Mouse (Mus musculus) v-Abl transformed pro-B cells (cell line): Measurements from ENCODE around the gene Speer4f1.
"Not testable (repeated sequence)": the region's sequence is repeated elsewhere in the genome, so short reads cannot be mapped to it uniquely, and the experiment has no call there.

ENCODE experiments used
- in situ Hi-C, 2 experiments: fragments of 400-800 bp; cut with MboI; formaldehyde crosslinking; loops; one replicate each; pipeline ENCODE4 v1.15.1; 2025; ENCODE audit not compliant: unreplicated experiment in 2 of 2

Gene Speer4f1

DNA sequence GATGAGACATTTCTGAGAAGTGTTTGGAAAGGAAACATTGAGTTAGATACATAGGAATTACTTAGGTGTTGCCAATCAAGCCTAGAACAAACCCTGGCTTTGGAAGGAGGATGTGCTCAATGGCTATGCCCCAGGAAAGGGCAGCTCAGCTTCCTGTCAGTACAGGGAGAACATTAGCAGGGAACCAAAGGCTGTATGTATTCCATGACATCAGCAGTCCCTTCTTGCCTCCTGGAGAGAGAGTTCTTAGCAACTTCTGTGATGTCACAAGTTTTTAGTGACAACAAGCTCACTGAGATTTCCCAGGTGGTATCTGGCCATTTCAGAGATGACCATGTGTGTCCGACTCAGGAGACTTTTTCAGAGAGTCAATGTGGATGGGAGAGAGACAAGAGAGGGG, at the start of gene Speer4f1:
Gene Speer4f1 (plus strand): TSS at position 301 of the 400 bp plus-strand sequence.
- in situ Hi-C loops: not testable (repeated sequence)

DNA sequence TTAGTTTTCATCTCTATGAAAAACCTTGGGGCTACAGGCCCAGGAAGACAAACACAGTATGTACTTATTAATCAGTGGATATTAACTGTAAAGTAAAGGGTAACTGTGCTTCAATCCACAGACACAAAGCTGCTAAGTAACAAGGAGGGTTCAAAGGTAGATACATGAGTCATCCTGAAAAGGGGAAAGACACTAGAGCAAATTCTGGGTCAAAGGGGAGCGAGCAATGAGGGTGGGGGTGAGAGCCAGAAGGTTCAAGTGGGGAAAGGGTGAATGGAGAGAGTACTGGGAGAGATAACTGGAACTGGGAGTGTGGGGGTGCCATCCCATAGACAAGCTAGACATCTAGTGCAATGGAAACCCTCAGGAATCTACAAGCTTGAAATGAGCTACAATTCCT, 49.0 kb upstream of the Speer4f1 start:
- in situ Hi-C loops: no loop called here

DNA sequence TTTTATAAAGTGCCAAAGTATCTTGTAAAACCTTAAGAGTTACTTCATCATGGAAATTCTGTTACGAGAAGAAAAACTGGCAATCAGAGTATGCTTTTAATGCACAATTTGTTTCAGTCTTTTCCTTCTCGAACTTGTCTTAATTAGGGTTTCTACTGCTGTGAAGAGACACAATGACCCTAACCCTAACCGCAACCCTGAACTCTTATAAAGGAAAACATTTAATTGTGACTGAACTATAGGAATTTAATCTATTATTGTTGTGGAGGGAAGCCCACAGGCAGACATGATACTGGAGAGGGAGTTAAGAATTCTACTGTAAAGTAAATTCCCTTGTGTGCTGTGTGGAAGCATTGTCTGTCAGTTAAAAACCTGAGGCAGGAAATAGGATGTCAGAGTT, 41.2 kb upstream of the Speer4f1 start:
- in situ Hi-C loops: no loop called here

DNA sequence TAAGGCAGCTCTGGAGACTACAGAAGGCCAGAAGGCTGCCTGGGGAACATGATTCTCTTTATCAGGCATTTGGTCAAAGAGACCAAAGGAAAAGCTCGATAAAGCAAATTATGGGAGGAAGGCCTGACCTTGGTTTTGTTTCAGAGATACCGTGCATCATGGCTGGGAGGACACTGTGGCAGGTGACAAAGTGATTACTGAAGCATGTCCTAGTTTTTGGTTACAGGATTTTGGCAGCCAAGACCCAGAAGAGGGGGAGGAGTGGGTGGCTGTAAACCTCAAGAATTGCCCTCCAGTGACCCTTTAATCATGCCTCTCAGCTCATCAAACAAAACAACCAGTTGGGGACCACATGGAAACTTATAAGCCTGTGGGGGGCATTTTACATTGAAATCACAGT, 39.7 kb upstream of the Speer4f1 start:
- in situ Hi-C loops: no loop called here

DNA sequence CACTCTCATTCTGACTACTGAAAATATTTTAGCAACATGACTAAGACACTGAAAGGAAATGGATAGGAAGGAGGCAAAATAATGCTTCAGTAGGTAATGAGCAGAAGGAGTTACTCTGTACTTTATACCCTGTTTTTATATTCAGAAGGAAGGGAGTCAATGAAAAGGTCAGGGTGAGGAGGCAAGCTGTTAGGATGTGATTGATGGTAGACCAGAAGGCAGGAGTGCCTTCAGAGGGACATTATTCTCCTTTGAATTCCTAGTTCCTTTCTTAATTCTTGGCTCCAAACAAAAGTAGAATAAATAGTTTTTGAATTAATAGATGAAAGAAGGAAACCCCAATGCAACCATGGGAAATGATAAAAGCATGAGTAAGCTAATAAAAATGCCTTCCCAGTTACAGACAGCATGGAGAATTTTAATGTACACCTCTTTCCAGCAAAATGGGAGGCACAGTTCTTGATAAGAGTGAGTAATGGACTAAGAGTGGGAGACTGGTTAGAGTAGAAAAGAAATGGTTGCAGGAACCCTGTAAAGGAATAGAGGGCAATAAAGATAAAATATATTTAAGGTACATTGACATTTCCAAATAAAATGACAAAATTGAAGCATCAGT, 36.3 kb upstream of the Speer4f1 start:
- in situ Hi-C loops: no loop called here

DNA sequence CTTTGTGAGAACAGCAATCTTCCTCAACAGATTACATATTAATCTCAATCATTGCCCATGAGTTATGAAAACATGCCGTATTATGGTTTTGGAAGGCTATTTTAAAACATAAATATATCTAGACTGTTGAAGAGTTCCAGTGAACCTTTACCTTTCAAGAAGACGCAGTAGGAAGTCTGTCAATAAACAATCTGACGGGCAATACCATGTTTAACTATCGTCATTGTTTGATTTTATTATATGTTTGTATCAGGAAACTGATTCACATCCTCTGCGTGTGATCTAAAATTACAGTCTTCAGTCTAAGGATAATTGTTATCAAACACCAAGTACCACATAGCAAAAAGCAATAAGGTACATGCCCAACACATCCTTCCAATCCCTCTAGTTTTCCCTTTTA, 21.8 kb upstream of the Speer4f1 start:
- in situ Hi-C loops: no loop called here

DNA sequence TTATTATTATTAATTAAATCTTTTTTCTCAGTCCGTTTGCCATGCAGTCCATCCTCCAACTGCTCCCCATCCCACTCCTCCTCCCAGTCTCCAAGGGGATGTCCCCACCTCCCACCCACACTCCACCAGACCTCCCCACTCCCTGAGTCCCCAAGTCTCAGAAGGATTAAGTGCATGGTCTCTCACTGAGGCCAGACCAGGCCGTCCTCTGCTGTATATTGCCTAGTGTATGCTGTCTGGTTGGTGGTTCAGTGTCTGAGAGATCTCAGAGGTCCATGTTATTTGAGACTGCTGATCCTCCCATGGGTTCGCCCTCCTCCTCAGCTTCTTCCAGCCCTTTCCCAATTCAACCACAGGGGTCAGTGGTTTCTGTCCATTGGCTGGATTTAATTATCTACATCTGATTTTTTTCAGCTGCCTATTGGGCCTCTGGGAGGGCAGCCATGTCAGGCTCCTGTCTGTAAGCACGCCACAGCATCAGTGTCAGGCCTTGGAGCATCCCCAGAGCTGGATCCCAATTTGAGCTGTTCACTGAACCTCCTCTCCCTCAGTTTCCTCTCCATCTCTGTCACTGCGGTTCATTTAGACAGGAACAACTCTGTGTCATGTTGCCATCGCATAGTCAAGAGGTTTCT, 20.8 kb upstream of the Speer4f1 start:
- in situ Hi-C loops: no loop called here

DNA sequence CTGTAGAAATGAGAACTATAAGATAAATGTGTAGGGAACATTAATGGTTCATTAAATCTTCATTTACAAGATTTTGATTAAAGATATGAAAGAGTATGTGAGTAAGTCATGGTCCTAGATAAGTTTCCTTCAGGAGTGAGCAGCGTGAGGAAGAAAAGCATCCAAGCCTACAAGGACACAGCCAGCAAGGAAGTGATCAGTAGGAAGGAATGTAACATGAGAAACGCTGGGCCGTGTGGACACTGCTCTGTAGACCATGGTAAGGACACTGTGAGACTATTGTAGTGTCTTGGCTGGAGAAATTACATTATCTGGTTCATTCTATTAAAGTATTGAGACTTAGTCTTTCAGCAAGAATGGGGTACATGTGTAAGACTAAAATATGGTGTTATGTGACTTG, 19.2 kb upstream of the Speer4f1 start:
- in situ Hi-C loops: no loop called here

DNA sequence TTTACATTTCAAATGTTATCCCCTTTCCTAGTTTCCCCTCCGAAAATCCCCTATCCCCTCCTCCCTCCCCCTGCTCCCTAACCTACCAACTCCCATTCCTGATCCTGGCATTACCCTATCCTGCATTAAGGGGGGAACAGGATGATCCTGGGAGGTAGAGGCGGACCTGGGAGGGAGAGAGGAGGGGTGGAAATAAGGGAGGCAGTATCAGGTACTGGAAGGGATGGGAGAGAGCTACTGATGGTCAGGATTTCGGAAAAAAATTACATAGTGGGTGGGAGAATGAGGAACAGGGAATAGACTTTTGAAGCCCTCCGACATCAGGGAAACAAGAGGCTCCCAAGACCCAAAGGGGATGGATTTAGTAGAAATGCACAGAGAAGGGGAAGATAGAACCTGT, 7.8 kb upstream of the Speer4f1 start:
- in situ Hi-C loops: not testable (repeated sequence)

DNA sequence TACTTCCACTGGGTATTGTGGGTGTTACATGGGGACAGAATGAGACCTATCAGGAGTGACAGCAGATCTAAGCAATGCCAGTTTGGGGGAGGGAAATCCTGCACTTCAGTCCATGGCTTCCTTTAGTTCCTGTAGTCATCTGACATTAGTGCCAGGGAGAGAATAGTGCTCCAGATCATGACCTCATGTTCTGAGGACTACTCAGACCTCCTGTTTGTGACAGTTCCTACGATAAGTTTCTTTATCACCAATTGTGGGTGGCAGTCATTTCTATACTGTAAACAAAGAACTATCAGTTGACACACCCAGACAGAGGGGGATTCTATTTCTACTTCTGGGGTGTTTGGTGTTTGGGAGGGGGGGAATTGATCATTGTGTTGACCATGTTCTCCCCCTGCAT, 578 bp downstream of the Speer4f1 start:
- in situ Hi-C loops: no loop called here

DNA sequence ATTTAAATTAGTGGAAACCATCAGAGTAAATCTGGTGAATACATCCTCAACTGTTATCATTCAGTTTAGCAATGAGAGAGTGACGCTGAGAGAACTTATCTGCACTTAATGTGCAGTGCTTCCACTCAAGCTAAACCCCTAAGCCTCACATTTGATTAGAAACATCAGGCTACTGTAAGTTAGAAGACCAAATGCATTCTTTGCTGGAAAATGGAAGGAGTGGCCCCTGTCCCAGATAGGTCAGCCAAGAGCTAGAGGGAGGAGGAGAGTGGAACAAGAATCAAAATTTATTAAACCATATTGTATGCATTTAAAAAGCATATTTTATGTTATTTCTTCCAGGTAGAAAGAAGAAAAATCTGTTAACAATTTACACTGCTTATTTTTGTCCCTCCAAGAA, 14.0 kb downstream of the Speer4f1 start:
- in situ Hi-C loops: no loop called here

DNA sequence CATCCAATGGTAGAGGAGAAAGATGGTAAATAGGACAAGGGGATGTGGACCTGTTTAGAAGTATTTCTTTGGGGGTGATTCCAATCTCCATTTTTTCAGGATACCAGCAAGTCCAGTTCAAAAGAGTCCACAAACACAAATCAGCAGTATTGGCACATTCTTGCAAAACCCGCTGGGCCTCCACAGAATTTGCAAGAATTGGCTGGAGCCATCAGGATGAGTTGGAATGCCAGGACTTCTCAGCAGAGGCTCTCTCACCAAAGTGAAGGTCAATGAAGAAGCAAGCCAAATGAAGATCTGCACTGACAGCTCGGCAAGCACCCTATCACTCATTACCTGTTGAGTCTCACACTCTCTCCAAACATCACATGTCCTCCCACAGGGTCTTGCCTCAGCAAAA, 19.7 kb downstream of the Speer4f1 start:
- in situ Hi-C loops: no loop called here

DNA sequence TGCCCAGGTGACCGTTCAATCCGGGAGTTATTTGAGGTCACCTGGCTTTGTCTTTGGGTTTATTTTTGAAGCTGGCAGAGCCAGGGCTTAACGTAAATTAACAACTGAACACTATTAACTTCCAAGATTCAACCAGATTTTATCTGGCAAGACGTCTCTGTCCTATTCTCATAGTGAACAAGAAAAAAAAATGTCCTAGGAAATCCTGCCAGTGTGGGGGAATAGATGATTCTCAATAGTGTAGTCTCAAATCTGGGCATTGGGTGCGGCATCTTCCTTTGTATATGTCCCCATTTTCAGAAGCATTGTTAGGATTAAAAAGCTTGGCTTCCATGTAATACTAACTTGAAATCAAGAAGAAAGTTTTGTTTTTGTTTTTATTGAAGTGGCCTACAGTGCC, 20.8 kb downstream of the Speer4f1 start:
- in situ Hi-C loops: no loop called here

DNA sequence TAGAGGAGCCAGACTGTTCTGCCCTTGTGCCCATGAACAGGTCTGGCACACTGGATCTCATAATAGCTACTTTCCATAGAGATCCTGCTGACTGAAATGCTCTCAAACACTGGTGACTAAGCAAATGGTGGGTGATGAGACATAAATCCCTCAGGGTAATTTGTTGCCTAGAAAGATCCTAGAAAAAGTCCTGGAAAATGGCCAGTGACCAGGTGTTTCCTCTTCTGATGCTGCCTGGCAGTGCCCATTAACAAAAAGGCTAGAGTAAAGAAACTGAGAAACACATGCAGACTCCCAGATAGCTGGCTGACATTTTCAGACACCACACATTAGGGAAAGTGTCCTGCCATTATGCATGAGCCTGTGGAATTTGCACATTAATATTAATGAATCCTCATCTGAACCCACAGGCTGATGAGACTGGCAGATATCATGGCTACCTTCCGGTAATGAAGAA, 24.0 kb downstream of the Speer4f1 start:
- in situ Hi-C loops: no loop called here

DNA sequence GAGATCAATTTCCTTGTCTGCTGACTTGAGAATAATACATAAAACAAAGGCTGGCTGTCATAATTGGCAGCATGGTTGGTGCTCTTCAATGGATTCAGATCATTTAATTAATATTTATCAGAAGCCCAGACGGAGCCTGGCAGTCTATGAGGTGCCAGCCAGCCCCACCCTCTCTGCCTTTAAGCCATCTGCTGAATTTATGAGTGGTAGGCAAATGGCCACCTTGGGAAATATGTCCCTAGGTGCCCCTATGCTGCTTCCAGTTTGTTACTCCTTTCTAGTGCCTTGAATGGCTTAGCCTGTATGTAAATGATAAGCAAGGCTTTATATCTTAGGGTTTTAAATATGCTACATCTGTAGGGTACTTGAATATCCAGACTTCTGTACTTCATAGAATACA, 25.0 kb downstream of the Speer4f1 start:
- in situ Hi-C loops: no loop called here

DNA sequence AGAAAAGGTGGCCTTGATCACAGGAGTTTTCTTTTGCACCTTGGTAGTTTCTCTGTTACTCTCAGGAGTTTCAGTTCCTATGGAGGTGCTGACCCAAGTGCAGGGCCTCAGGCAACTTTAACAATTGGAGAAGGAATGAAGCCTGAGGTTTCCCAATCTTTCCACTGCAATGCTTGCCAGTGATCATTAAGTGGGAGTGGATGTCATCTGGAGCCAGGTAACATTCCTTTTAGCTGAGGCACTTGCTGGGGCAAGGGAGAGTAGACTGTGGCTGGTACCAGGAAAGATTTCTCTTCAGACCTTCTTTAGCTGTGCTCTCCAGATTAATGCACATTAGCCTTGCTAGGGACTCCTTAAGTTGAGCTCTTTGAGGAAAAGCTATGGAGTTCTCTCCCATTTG, 29.6 kb downstream of the Speer4f1 start:
- in situ Hi-C loops: no loop called here

DNA sequence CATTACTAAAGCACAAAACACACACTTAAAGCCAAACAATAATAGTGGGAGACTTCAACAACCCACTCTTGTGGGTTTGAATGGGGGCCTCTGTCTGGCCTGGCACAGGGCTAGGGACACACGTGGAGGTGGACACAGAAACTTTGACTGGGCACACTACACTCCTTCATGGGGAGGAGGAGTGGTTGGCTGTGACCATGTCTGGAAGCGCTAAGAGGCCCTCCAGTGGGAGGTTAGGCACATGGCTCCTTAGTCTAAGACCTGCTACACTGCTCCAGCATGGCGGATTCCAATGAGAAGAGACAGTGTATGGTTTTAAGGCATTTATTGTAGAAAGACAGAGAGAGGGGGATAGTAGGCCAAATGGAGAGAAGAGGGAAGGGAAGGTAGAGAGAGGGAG, 32.1 kb downstream of the Speer4f1 start:
- in situ Hi-C loops: no loop called here
